Mouse (Mus musculus): ENCODE results near the gene Uba6. TPM values are rescaled to one million over a fixed set of nuclear protein-coding genes. Genes with fewer than 3 reads are reported as not detected.

Gene Uba6
- total and polyA plus RNA-seq, 3 experiments: 9.8 to 59.4 (median 11.8) TPM

DNA sequence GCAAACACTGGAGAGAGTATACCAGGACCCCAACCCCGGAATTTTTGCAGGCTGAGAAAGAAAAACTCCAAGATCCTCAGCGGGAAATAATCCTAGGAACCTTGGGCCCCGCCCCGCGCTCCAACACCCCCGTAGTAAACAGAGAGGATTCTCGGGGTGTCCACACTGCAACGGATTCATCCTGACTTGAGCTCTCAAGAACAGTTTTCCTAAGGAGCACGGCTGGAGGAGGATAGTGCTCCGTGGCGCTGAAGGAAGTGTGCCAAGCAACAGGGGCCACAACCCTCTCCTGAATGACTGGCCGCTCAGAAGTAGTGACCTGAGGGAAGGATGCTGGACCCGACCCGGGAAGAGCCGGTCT is 535 bp downstream of the Uba6 start:
- Histone ChIP-seq H3K27ac (ENCODE audit: control insufficient read depth, low read depth, low read length) (peak overlapping the region; percentile 81), H3K4me1 (ENCODE audit: control insufficient read depth in 1 of 2, insufficient read depth in 2 of 2, low read length in 2 of 2) (peaks cover 0 to 4% of the 10 kb centered on the region in 2 experiments; a peak in 3 of 4 replicates), H3K27me3 (ENCODE audit: control insufficient read depth in 1 of 2, insufficient read depth in 2 of 2, low read length in 2 of 2) (no peaks in the 10 kb centered on the region), H3K4me3 (ENCODE audit: control insufficient read depth in 1 of 2, insufficient read depth in 1 of 2, low read depth in 2 of 2, low read length in 2 of 2) (peak overlapping the region; percentile 83 to 94), H3K9ac (ENCODE audit: control insufficient read depth, low read depth, low read length, poor library complexity, severe bottlenecking) (peak overlapping the region; percentile 89), H3K79me2 (ENCODE audit: control insufficient read depth, insufficient read depth, low read length, poor library complexity) (peaks cover 5% of the 10 kb centered on the region; the same call in 1 of the 2 replicates), H3K9me3 (replicated peaks; ENCODE audit: insufficient read depth, low read length) (no peaks in the 10 kb centered on the region), H3K36me3 (ENCODE audit: control insufficient read depth in 1 of 2, insufficient read depth in 2 of 2, low read length in 2 of 2) (peaks cover 0 to 8% of the 10 kb centered on the region in 2 experiments; a peak in 3 of 4 replicates)
- no peak for TF ChIP-seq GATA1 (IDR thresholded peaks at IDR 0.05; ENCODE audit: low read depth, low read length)
- TF ChIP-seq SIN3A (IDR thresholded peaks at IDR 0.05; ENCODE audit: low read length): 0 out of 2 replicates have a peak, but pooled peaks have one; percentile 5
- no peak for DNase-seq (ENCODE audit: low read depth, low spot score)

GRCm38 (mm10) chr5:86129828-86130227 is 42.8 kb downstream of the Uba6 start:
- DNase-seq (ENCODE audit: low read depth, low spot score): no peak
- H3K4me1 ChIP-seq (ENCODE audit: control insufficient read depth in 1 of 2, insufficient read depth in 2 of 2, low read length in 2 of 2): no peaks in the 10 kb centered on the region
- H3K27me3 ChIP-seq (ENCODE audit: control insufficient read depth in 1 of 2, insufficient read depth in 2 of 2, low read length in 2 of 2): no peaks in the 10 kb centered on the region
- H3K9me3 ChIP-seq (replicated peaks; ENCODE audit: insufficient read depth, low read length): no peaks in the 10 kb centered on the region
- no peak overlapping the region for H3K9ac ChIP-seq (ENCODE audit: control insufficient read depth, low read depth, low read length, poor library complexity, severe bottlenecking)
- no peak overlapping the region for H3K4me3 ChIP-seq (ENCODE audit: control insufficient read depth in 1 of 2, insufficient read depth in 1 of 2, low read depth in 2 of 2, low read length in 2 of 2)
- H3K36me3 ChIP-seq (ENCODE audit: control insufficient read depth in 1 of 2, insufficient read depth in 2 of 2, low read length in 2 of 2): peaks cover 0 to 16% of the 10 kb centered on the region in 2 experiments; a peak in 2 of 4 replicates
- no peak overlapping the region for H3K27ac ChIP-seq (ENCODE audit: control insufficient read depth, low read depth, low read length)
- H3K79me2 ChIP-seq (ENCODE audit: control insufficient read depth, insufficient read depth, low read length, poor library complexity): no peaks in the 10 kb centered on the region
- no peak for TF ChIP-seq ELF1 (IDR thresholded peaks at IDR 0.05; ENCODE audit: low read depth, low read length)
- no peak for TF ChIP-seq HCFC1 (IDR thresholded peaks at IDR 0.05; ENCODE audit: low read depth, low read length)
- TF ChIP-seq ZC3H11A (IDR thresholded peaks at IDR 0.05; ENCODE audit: low read depth, low read length): no peak
- TF ChIP-seq BHLHE40 (IDR thresholded peaks at IDR 0.05; ENCODE audit: borderline replicate concordance, low read depth, low read length): no peak
- TF ChIP-seq KAT2A (conservative IDR thresholded peaks at IDR 0.05; ENCODE audit: low read depth, low read length): no peak
- TF ChIP-seq USF2 (IDR thresholded peaks at IDR 0.05; ENCODE audit: borderline replicate concordance in 1 of 2, insufficient read depth in 1 of 2, low read depth in 1 of 2, low read length in 2 of 2): no peak
- TF ChIP-seq MAFK (IDR thresholded peaks at IDR 0.05; ENCODE audit: borderline replicate concordance, low read depth, low read length): no peak
- TF ChIP-seq ZKSCAN1 (IDR thresholded peaks at IDR 0.05; ENCODE audit: low read depth, low read length): no peak

DNA sequence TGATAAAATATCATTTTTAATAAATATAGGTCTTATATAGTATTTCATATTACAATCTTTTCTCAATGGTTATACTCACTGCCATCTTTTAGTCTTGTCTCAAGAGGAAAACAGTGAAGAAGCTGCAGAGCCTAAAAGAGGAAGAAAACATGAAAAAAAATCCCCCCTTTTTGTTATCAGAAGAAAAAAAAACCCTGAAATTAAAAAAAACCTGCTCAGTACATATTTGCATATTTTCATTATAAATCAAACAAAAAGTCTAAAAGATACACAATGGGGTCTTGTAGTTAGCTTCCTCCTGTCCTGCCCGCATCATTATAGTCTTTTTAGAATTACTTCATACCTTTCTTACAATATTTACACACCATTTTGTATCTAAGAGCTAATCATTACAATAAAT is 43.9 kb downstream of the Uba6 start:
- H3K4me3 ChIP-seq (ENCODE audit: control insufficient read depth in 1 of 2, insufficient read depth in 1 of 2, low read depth in 2 of 2, low read length in 2 of 2): no peak overlapping the region
- H3K79me2 ChIP-seq (ENCODE audit: control insufficient read depth, insufficient read depth, low read length, poor library complexity): no peaks in the 10 kb centered on the region
- no peak for DNase-seq (ENCODE audit: low read depth, low spot score)
- H3K27me3 ChIP-seq (ENCODE audit: control insufficient read depth in 1 of 2, insufficient read depth in 2 of 2, low read length in 2 of 2): no peaks in the 10 kb centered on the region
- no peaks in the 10 kb centered on the region for H3K9me3 ChIP-seq (replicated peaks; ENCODE audit: insufficient read depth, low read length)
- TF ChIP-seq ZNF384 (IDR thresholded peaks at IDR 0.05; ENCODE audit: low read depth, low read length) (peak; percentile 91), USF2 (IDR thresholded peaks at IDR 0.05; ENCODE audit: borderline replicate concordance in 1 of 2, insufficient read depth in 1 of 2, low read depth in 1 of 2, low read length in 2 of 2) (no peak)
- no peak overlapping the region for H3K9ac ChIP-seq (ENCODE audit: control insufficient read depth, low read depth, low read length, poor library complexity, severe bottlenecking)
- H3K4me1 ChIP-seq (ENCODE audit: control insufficient read depth in 1 of 2, insufficient read depth in 2 of 2, low read length in 2 of 2): no peaks in the 10 kb centered on the region
- H3K27ac ChIP-seq (ENCODE audit: control insufficient read depth, low read depth, low read length): no peak overlapping the region
- H3K36me3 ChIP-seq (ENCODE audit: control insufficient read depth in 1 of 2, insufficient read depth in 2 of 2, low read length in 2 of 2): peaks cover 0 to 18% of the 10 kb centered on the region in 2 experiments; a peak in 2 of 4 replicates
